Mouse (Mus musculus): Measurements from ENCODE around the gene Ldlrad3. TPM values are rescaled to one million over a fixed set of nuclear protein-coding genes. Genes with fewer than 3 reads are reported as not detected.

The Ldlrad3 gene
- total RNA-seq, 1 experiment from 2014 or later: 10.8 TPM

DNA sequence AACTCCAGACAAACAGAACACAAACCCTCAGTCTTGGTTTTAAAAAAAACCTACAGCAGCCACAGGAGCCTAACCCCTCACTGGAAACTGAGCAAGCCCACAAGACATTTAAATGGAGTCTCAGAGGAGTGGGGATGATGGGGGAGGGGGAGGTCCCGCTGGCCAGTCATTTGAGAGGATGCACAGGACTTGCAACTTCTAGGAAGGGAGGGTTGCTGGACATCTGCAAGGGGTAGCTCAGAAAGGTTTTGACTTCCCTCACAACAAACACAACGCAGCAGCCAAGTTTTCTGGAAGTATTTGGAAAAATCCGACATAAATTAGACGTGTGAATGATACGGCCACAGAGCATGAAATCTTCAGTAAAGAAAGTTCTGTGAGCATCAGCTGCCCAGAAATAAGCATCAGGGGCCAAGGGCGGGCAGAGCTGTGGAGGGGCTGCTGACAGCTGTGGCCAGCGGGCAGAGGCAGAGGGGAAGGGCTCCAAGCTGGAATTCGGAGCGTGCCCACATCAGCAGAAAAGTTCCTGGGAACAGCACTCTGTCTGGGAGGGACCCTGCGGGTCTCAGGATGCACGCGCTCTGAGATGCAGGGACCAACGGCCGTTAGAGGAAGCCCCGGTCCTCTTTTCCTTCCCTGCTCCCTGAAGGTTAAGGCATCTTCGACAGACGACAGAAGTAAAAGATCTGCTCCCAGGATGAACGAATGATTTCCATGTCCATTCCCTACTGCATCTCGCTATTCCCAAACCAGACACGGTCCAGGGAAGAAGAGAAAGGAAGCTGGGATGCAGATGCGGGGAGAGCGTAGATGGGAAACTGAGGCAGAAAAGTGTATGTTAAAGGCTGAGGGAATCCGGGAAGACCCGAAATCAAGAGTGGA lies 875 bp downstream of the Ldlrad3 start:
- peak; percentile 30 for DNase-seq

DNA sequence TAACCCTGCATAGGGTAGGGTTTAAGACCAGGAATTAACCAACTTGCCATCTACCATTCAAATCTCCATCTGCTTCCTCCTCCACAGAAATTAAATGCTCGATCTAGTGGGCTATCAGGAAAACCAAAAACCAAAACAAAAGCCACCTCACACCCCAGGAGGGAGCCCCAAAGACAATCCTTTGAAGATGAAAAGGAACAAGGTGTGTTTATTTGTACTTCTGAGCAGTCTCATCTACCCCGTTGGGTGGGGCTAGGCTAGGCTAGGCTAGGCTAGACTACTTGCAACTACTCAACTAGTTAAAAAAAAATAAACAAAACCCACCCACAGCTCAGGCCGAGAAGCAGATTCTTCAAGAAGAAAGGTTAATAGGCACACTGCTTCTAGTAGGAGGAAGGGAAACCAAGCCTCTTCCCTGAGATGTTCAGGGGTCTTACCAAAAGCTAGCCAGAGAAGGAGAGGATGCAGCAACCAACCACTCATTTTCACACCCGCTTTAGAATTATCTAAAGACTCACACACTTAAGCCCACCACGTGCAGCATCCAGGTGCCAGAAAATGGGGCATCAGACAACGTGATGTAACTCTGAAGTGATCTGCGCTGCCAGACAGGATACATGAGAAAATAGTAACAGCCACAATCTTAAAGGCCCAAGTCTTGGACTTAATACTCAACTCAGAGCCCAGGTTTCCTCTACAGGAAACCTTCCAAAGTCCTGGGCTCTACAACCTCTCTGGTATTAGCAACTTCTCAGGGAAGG lies 2.3 kb downstream of the Ldlrad3 start:
- DNase-seq: no peak

DNA sequence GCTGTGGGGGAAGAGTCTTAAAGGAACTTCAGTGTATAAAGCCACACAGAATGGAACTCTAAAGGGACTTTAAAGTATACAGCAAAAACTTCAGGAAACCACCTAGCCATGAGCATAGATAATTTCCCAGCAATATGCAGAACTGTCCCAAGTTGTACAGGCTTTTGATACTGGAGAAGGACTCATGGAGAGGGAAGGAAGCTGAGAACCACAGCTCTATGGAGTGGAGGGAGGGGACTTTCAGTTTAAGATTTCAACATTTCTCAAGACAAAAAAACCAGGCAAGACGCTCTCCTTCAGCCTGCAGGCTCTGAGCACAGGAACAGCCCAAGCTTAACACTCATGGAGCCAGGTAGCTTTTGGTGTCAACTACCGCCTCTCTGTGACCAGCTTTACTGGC lies 4.7 kb downstream of the Ldlrad3 start:
- no peak for DNase-seq

DNA sequence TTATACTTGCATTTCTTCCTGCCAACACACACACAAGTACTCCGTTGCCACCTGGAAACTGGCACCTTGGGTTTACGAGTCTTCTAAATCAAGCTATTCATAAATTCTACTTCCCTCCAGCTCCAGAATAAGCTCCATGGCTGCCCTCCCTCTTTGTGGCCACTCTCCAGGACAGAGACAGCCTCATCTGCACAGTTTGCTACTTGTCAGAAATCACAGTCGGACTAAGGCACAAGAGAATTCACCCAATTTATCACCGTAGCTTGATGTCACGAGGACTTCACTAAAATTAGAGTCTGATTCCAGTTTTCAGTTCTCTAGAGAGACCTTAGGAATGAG lies 9.8 kb downstream of the Ldlrad3 start:
- DNase-seq: no peak

DNA sequence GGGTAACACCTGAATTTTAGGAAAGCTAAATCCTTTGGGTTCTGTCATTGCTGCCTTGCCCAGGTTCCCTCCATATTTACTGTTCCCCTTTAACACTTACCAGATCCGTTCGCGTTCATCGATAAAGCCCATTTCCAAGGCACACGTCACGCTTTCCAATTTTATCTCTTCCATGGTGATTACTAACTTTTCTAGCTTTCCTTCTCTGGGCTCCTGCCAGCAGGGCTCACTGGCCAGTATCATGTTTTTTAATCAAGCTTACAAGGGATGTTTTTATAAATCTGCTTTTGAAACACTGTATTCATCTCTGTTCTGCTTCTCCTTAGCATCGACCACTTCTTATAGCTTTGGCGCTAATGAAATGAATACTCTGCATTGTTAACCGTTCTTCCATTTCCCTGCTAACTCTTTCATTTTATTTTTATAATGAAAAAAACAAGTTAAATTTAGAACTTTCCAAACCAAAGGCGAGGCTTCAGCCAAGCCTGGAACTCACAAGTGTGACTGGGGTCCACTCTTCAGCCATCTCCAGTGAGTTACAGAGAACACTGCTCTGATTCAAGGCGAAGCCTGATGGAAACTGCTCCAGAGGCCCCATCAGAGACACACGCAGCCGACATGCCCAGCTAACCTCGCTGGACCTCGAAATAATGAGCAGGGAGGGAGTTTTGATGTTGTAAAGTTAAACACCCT lies 10.3 kb downstream of the Ldlrad3 start:
- no peak for DNase-seq

DNA sequence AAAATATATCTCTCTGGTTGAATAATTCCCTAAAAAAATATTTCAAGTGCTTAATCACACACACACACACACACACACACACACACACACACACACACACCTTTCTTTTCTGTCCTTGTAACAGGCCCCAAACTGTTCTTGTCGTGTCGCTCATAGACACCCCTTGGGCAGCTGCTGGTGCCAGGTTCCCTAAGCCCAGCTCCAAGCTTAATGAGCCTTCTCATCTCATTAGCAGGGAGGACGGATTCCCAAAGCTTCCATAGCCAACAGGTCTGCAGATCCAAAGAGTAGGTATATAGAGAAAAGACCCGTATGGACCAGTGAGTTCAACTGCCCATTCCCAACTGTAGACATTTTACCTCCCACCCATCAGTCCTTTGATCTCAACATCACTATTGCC lies 13.7 kb downstream of the Ldlrad3 start:
- DNase-seq: no peak

DNA sequence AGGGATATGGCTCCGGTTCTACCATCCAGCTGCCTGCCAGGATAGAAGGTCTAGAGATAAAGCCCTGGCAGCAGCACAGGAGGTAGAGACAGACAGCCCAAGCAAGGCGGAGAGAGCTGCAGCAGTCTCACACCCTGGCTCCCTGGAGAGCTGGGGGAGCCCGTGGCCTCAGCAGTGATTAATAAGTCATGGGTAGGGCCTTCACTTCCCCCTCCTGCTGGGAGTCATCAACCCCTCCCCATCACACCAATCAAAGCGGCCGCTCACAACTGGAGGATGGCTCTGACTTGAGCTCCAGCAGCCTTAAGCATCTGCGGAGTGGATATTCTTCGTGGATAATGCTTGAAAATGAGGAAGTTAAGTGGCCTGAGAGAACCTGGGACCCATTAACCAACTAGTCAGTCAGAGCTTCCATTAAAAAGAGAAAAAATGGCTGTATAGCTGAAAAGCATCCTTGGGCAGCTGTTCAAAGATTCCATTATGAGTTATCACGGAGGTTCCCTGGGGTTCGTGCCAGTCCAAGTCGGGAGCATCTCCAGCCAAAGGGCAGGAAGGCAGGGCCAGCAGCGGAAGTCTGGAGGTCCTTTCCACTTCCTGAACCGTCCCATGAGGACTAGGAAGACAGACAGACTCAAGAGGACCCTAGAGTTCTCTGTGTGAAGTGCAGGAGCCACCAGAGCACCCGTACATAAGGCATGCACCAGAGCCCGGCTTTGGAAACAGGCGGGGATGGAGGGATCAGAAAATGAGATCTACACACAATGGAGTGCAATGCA lies 19.4 kb downstream of the Ldlrad3 start:
- DNase-seq: peak; percentile 81

DNA sequence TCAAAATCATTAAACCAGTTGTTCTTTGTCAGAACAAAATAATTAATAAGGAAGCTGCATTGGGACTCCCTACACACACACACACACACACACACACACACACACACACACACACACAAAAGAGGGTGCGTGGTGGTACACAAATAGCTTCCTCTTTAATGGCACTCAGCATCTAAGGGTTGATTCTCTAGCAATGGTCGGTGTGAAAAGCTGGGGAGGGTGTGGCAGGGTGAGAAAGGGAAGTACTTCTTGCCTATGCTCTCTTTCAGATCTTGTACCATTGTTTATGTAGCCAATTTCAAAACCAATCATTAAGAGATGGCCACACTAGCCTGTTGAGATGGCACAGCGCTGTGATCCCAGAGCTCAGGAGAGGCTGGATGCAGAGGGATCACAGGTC lies 23.1 kb downstream of the Ldlrad3 start:
- DNase-seq: no peak

DNA sequence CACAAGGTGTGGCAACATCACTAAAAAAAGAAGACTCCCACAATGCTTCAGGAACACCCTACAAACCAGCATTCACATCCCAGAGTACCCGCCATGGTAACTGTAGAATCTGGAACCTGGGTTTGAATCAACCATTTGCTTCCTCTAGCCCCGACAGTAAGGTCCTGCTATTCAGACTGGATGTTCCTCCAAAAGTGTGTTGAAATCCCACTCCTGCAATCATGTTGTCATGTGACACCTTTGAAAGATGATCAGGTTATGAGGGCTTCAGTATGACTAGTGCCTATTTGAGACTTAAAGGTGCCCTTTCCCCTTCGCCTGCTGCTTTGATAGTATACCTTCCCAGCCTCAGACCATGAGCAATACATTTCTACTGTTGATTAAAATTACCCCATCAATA lies 28.6 kb downstream of the Ldlrad3 start:
- DNase-seq: no peak

DNA sequence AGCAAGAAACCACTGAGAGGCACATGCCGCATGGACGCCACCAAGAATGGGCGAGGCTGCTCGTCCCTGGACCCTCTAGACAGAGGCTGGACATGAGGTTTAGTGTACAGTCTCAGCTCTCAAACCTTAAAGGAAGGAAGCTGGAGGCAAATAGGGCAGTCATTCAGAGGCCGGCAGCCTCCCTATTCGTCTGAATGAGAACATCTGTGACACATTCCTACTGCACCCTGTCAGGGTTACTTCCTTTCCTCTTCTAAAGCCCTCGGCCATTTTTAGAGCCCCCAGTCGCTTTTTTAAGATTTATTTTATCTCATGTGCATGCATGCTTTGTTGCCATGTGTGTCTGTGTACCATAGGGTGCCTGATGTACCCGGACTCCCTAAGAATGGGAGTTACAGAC lies 29.2 kb downstream of the Ldlrad3 start:
- DNase-seq: no peak

DNA sequence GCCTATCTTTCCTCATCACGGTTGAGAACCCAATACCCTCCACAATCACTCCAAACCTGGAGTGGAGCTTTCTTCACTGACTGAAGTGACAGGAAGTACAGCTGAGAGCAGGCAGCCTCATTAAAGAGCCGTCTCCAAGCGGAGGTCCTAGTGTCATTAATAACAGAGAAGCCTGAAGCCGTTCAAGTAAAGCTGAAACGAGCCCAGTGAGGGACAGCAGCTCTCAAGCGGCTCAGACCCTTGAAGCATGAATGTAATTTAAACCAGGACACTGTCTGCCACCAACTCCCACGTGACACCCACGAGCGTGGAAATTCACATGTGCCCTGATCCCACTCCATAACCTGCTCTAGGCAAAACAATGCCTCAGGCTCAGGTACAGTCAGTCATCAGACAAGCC lies 29.7 kb downstream of the Ldlrad3 start:
- DNase-seq: no peak

DNA sequence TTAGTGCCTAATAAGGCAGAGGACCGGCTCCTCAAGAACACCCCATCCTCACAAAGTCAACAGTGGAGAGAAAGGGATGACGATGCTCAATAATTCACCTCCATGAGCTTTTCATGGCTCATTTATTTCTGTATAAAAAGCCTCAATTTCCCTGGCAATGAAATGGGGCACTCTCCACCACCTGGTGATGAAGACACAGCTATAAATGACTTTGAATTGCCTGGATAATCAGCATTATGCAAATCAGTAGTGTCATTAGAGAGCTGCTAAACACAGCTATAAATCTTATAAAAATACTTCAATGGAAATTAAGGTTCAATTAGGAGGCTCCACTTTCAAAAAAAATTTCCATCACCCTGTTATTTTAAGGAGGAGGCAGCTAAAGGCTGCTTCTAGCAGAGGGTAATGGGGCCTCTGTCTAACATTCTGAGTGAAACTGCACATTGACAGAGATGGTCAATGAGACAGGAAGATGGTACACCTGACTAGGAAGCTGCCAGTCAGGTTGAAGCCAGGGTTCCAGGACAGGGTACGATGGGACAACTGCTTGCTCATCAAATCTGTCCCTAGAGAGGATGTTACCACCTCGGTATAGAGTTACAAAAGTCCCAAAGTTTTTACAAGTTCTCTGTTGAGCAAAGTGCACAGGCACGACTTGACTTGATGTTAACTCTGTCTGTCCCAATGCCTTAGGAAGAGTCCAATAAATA lies 30.7 kb downstream of the Ldlrad3 start:
- no peak for DNase-seq

DNA sequence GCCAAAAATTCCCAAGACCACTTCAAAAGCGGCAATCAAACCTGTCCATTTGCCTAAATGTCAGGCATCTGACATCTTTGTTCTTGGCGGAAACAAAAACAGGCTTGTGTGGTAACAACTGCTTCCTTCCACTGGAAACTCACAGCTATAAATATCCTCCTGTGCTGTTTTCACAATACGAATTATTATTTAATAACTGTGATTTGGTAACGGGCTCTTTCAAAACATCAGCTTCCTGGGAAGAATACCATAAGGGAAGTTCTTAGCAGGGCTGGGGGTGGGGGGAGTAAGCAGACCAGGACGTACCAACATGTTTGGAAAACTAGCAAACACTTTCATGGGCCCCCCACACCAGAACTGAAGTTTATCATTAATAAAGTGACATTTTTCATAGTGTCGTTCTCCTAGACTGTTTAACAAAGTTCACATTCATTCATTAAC lies 31.4 kb downstream of the Ldlrad3 start:
- DNase-seq: peak; percentile 19

DNA sequence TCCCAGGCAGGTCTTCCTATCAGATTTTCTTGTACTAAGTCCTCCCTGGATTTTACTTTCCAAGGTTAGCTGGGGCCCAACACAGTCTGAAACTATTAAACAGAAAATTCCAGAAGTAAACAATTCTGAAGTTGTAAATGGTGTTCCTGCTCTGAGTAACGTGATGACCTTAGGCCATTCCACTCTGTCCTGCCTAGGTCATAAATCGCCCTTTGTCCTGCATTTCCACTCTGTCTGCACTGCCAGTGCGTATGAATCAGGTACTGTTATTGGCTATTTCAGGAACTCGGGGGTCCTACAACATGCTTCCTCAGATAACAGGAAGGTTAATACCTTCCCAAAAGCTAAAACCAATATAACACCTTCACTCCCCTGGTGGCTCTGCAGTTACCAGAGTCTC lies 31.9 kb downstream of the Ldlrad3 start:
- no peak for DNase-seq

DNA sequence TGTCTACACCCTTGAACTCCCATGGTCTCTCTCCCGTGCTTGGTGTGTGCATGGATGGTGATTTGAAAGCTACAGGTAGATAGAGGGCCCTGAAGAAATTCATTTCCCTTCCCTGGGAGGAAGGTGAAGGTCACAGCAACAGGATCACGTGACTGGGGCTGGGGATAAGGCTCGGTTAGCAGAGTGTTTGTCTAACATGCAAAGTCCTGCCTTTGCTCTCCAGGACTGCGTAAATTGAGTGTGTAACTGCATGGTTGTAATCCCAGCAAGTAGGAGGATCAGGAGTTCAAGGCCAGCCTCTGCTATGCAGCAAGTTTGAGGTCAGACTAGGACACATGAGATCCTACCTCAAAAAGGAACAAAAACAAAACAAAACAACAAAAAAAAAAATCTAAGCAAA lies 32.7 kb downstream of the Ldlrad3 start:
- DNase-seq: no peak

DNA sequence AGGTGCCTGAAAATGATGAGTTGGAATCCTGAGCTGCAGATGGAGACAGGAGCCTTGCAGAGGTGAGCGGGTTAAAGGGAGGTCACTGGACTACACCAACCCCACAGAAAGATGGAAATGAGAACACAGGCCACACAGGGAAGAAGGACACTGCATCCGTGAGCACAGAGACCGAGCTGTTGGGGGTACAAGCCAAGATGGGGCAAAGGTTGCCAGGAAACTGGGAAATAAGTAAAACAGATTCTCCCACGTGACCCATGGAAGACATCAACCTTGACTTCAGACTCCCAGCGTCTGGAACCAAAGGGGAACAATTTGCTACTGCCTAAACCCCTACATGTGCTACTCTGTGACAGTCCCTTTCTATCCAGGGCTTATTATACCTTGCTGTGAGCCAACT lies 33.3 kb downstream of the Ldlrad3 start:
- no peak for DNase-seq

DNA sequence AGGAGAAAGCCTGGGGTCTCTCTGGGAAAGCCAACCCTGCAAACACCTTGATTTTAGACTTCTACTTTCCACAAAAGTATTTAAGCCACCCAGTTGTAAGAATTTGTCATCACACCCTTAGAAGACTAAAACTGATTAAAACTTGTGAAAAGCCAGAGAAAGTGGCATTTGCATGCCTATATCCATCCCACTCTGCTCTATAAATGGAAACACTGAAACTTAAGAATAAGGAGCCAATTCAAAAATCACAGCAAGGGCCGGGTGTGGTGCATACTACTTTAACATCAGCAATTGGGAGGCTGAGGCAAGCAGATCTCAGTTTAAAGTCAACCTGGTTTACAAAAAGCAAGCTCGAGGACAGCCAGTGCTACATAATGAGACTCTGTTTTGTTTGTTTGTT lies 37.1 kb downstream of the Ldlrad3 start:
- DNase-seq: no peak

DNA sequence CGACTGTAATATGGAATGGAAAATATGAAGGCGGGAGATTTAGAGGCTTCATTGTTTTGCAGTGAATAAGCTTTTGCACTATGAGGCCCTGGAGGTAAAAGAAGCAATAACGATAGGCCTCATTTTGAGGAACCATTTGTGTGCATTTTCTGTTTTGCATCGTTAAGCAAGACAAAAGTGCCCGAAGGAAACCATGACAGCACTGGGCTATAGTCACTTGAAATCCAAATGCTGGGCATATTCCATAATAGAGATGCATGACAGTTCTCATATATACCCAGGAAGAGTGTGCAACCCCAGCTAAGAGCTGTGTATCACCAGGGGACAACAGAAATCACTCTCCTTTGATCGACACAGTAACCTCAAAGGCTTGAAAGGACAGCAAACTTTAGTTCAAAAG lies 38.1 kb downstream of the Ldlrad3 start:
- DNase-seq: no peak

DNA sequence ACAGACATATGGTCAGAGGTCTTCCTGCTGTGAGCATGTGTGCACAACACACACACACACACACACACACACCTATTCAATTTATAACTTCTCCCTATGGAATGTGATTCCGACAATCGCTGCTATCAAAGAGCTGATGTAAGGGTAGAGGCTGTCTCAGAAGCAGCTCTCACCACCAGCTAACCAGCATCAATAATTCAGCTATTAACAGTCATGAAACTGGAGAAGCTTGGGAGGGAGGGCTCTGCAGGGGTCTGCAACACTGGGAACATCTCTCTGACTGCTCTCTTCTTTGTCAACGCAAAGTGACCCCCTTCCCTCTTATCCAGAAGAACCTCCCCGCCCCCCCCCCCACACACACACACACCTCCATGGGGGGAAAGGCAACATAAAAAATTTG lies 38.6 kb downstream of the Ldlrad3 start:
- DNase-seq: no peak

DNA sequence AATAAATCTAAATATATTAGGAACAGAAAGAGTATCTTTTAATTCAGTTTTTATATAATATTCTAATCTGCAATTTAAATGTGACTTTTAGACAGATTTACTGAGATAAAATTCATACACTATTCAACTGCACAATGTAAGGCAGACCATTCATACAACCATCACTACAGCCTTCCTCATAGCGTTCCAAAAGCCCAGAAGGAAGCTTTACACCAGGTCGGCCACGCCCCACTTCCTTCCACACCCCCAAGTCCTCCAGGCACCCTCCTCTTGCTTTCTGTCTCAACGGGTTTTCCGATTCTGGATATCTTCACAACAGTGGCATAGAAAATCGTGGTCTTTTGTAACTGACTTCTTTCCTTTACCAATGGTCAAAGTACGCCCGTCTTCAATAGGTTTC lies 39.8 kb downstream of the Ldlrad3 start:
- no peak for DNase-seq

DNA sequence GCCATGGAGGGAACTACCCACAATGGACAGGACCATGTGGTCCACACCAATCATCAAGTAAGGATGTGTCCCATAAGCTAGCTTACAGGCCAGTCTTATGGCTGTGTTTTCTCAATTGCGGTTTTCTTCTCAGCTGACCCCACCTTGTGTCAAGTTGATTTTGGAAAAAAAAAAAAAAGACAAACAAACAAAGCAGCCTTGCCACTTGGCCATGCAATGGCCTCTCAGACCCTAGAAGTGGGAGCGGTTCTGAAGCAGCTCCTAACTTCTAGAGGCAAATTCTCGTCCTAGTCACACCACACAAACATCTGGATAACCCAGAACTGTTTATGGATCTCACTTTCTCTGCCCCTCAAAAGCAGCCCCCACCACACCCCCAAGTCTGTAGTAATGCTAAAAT lies 41.1 kb downstream of the Ldlrad3 start:
- DNase-seq: no peak

DNA sequence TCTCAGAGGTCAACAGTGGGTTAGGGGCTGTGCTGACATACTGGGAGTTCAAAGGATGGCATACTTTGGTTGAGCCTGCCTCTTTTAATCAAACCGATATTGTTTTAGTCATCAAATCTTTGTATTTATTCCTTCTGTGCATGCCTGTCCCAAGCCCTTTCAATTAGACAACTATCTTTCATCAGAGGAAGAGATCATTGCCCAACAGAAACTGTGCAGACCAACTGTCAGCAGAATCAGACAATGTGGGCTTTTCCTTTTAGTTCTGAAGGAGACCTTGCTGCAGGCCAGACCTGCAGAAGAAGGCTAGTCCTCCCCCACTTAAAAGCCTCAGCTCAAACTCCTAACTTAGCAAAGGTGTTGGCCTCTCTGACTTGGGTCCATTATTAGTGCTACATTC lies 41.9 kb downstream of the Ldlrad3 start:
- no peak for DNase-seq

All from adrenal gland, postnatal 14 days (tissue).